Mouse (Mus musculus): ENCODE measurements around the gene Arhgap5.
"Not testable (repeated sequence)": the region's sequence is repeated elsewhere in the genome, so short reads cannot be mapped to it uniquely, and the experiment has no call there.

Gene Arhgap5

DNA sequence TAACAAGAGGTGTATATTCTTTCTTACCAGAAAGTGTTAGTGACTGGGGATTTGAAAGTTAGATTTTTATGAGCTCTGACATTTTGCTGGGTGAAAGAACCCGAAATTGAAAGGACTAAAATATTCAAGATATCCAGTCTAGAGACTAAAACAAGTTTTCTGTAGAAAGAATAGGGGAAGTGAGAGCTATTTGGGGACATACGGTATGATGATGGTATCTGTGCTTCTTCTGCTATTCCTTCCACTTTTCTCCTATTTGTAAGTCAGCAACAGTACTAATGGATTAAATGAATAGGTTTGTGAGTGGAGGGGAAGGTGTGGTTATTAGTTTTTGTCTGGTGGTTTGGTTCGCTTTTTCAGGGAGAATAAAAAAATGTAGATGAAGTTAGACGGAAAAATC, 37.5 kb downstream of the Arhgap5 start:
- DNase-seq (ENCODE audit: low spot score) = no peak

DNA sequence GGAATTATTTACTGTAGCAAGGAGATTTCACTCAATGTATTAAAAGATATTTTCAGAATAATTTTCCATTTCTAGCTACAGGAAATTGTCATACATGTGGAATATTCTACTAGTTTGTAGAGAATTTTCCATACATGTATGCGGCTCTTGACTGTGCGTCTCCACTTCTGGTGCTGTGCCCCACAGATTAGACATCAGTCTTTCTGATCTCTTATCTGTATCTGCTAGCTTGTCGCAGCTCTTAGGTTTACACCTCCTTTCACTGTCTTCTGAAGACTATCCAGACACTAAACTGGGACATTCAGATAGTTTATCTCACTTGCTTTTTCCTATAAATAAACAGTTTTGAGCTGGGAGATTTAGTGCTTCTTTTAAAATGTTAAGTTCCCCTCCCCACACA, 40.8 kb downstream of the Arhgap5 start:
- no peak for DNase-seq (ENCODE audit: low spot score)

DNA sequence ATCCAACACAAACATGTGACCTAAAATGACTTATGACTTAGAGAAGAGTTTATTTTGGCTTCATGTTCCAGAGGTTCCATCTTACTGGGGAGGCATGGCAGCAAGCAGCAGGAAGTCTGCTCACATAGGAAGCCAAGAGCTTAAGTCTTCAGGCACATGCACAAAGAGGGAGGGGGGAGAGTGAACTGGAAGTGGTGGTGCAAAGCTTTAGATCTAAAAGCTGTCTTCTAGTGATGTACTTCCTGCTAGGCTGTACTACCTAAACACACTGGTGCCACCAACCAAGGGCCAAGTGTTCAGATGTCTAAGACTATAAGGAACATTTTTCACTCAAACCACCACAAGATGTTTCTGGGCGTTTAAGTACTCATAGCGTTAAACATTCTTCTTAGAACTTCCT, 48.3 kb downstream of the Arhgap5 start:
- no peak for DNase-seq (ENCODE audit: low spot score)

DNA sequence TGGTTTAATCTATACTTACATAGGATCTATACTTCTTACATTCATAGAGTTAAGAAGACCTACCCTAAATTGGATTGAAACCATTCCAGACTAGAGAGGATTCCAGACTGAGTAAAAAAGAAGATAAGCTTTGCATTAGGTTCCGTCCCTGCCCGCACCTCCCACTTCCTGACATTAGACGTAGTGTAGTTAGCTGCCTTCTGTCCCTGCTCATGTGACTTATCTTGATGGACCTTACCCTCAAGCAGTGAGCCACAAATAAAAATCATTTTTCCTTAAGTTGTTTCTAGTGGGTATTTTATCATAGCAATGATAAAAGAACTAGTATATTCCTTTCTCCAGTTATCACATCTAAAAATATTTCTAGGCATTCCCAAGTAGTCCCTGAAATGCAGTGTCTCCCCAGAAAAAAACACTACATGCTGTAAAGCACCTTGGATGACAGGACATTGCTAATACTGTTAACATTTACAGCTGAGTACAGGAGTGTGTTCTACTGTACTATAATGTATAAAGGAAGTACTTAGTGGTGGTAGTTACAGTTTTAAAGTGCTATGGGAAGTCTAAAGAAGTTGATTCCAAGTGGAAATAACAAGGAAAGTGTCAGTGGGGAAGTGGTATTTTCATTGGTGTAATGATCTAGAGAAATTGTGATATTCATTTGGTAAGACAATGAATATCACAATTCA, 51.6 kb downstream of the Arhgap5 start:
- DNase-seq (ENCODE audit: low spot score) = no peak

DNA sequence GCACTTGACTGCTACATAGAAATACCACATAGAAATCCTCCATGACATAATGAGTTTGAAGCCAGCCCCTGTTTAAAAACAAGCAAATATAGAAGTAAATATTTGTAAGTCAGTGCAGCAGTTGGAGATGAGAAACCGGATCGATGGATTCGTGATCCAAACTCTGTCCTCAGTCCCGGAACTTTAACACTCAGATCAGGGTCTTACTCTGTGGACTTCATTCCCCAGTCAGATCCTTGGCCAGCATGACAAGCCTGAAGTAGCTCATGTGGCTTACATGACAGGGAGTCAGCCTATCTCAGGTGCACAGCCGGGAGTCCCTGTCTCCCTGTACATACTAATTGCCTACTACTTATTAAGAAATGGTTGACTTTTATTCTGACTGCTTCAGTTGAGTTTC, 61.9 kb downstream of the Arhgap5 start:
- no peak for DNase-seq (ENCODE audit: low spot score)

DNA sequence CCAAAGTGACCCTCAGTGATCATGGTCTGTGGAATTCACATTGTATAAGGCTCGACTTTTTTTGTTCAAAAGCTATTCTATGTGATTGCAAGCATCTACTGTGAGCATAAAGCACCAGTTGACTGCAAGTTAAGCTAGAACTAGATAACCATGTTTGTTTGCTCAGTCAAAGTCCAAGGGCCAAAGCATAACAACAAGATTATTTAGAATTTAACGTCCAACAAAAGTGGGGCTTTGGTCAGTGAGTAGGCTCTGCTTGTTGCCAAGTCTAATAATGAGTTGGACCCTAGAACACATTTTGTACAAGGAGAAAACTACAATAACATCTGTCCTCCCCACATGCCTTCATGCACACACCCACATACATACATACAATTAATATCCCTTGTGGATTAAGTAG, 69.6 kb downstream of the Arhgap5 start:
- no peak for DNase-seq (ENCODE audit: low spot score)

DNA sequence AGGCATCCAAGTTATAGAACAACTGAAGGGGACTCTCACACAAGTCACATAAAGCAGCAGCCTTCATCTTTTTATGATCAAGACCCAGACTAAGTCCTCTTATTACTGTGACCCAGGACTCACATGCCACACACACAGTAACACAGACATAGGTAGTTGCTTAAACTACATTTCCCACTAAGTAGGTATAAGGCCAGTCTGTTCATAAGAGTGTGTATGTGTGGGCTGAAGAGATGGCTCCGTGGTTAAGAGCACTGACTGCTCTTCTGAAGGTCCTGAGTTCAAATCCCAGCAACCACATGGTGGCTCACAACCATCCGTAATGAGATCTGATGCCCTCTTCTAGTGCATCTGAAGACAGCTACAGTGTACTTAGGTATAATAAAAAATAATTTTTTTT, 82.7 kb downstream of the Arhgap5 start:
- DNase-seq (ENCODE audit: low spot score) = not testable (repeated sequence)

DNA sequence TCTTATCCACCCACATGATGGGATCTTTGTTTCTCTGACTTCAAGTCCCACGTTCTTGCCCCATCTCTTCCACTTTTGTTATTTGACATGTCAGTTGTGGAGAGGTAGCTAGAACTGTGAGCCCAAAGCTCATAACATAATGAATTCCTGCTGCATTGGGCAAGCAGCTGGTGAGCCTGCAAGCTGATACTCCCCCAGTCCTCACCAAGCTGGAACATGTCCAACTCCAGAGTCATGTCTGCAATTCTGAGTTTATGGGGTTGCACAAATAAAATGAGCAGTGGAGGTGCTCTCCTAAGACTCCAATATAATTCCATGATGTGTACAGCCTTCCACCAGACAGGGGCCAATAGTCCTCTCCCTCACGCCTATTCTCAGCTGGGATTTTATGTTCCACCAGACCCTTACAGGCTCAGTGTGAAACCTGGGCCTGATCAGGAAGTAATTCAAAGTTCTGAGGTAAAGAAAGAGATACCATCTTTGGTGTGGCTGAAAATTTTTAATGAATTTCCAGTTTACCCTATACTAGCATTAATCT, 83.8 kb downstream of the Arhgap5 start:
- DNase-seq (ENCODE audit: low spot score) = no peak

DNA sequence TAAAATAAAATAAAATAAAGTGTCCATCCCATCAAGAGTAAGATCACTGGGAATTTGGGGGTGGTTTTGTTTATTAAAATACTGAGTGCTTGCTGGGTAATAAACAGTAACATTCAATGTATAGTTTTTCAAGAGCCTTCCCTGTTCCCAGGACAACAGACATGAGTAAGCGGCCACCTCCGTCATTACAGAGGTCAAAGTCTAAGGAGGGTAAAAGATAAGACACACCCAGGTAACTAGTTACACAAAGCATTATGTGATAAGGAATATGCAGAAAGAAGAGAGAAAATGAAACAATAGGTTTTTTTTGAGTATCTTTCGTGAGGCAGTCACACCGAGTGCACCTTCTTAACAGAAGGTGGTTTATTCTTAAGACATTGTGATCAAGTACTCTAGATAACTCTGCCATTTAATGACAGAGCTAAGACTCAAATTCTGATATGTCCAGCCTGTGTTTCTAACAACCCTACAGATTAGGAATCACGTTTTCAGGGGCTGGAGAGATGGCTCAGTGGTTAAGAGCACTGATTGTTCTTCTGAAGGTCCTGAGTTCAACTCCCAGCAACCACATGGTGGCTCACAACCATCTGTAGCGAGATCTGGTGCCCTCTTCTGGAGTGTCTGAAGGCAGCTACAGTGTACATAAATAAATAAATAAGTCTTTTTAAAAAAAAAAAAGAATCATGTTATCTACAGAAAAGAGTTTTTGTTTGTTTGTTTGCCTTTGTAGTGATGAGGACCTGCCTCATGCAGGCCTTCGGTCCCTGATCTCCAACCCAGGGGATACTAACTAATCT, 91.8 kb downstream of the Arhgap5 start:
- no peak for DNase-seq (ENCODE audit: low spot score)

DNA sequence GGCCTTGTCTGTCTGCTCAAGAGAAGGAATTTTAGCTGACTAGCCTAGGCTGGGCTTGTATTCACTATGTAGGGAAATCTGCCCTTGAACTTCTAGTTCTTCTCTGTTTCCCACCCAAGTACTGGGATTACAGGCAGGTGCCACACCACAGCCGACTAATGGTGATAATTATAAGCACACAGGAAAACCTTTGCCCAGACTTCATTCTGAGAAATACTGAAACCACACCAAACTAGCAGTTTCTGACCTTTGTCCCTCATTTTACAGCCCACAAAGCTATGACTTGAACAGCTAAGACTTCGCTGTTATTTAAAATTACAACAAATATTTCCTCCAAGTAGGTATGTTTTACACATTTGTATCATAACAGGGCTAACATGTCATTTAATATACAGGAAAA, 98.7 kb downstream of the Arhgap5 start:
- no peak for DNase-seq (ENCODE audit: low spot score)

DNA sequence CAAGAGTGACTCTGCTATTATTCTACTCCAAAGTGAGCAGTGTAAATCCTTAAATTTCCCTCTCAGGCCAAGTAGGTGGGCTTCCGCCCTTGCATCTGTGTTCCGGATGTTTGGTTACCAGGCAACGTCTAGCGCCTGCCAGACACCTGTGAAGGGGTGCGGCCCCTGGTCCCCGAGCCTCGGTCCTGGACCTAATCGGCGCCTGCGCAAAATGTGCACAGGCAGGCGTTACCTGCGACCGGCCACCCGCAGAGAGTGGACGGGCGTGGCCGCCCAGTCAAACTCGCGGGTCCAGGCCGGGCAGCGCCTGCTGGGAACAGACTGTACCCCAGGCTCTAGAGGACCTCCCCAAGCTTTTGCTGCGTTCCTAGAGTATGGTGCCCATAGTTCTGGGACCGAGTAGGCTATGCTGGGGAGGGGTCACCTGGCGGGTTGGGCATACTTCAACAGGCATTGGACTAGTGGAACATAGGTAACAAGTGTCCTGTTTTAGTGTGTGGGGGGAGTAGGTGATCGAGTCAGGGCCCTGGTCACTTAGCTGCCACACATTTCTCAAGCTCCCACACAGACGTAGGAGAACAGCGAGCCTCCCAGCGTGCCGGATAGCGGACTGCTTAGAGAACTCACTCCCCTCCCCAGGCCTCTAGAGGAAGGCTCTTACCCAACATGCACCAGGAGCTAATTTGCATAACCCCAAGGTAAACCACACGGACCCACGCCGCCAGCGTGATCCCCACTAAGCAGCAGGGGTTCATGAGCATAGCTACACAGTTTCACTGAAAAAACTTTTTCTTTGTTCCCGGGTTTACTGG, 99.3 kb downstream of the Arhgap5 start:
- DNase-seq (ENCODE audit: low spot score) = peak; percentile 76

DNA sequence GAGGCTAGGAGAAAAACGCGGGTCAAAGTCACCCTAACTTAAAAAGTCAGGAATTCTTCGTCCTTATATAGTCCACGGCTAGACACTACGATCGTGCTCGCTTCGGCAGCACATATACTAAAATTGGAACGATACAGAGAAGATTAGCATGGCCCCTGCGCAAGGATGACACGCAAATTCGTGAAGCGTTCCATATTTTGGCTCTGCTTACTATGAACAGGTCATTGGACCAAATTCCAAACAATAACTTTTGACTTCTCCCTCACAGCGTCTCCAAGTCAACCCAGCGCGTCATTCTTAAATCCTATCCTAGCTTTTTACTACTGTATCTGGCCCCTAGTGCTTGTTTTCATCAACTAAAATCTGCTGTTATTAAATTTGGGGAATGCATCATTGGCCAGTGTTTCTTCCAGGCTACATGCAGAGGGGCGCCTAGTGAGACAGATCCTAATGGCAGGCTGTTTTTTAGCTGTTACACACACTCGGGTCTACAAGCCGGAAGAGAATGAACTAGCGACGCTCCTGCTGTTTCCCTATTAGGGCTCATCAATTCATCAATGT, 100.0 kb downstream of the Arhgap5 start:
- DNase-seq (ENCODE audit: low spot score) = peak; percentile 37

DNA sequence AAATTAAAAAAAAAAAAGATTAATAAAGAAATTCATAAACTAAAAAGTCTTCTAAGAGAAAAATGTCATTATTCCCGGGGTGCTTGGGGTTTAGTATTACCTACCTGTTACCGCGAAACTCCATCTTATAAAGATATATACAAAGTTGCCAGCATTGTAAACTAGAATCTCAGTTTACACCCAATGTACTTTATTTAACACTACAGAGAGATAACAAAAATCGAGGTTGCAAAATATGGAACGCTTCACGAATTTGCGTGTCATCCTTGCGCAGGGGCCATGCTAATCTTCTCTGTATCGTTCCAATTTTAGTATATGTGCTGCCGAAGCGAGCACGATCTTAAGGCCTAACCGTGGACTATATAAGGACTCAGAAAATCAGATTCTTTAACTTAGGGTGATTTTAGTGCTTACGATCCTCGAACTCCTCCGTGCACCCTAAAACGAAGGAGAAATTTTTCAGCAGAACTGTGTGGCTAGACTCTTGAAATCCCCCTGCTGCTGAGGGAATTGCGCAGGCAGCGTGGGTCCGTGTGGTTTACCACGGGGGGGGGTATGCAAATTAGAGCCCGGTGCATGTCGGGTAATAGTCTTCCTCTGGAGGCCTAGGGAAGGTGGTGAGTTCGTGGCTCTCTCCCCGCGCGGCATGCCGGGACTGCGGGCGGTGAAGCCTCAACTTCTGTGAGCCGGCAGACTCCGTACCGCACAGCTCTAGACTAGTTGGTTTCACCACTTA, 100.7 kb downstream of the Arhgap5 start:
- DNase-seq (ENCODE audit: low spot score) = peak; percentile 94

DNA sequence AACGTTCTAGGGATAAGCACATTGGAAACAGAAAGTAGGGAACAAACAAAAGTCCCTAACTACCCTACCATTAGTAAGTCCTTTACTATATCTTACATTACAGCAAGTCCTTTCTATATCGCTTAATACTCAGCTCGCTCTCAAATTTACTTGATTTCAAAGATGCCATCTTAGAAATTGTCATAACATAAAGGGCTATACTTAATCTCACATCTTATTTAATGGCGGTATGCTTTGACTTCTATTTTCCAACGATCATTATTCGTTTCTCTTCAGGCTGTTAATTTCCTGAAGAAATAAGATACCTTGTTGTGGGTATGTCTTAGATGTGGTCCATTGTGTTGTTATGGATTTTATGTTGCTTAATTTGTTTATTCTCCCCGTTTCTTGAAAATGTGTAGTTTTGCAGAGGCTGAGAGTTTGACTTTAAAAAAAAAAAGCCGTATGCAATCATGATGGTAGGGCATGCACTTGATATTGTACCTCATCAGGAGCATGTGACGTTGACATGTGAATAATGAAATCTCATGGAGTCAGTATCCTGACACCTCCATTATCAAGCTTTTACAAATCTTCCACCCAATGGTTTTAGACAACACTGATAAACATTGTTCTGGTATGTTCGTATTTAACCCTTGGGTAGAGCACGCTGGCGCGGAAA, 101.3 kb downstream of the Arhgap5 start:
- no peak for DNase-seq (ENCODE audit: low spot score)

DNA sequence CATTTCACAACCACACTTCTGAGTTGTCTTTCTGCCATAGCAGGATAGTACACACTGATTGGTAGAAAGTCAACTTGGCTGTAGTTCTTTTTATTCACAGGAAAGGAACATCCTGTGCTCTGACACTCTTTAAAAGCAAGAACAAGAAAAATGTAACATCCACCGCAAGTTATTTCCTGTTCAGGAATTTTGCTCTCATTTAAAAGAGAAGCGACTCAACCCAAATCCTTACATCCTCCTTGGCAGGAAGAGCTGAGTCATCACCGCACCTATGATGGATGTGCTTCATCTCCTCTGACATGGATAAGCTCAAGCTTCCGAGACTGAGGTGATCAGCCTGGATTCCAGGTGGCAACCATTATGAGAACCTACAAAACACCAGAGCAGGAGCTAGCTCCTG, 103.6 kb downstream of the Arhgap5 start:
- no peak for DNase-seq (ENCODE audit: low spot score)

DNA sequence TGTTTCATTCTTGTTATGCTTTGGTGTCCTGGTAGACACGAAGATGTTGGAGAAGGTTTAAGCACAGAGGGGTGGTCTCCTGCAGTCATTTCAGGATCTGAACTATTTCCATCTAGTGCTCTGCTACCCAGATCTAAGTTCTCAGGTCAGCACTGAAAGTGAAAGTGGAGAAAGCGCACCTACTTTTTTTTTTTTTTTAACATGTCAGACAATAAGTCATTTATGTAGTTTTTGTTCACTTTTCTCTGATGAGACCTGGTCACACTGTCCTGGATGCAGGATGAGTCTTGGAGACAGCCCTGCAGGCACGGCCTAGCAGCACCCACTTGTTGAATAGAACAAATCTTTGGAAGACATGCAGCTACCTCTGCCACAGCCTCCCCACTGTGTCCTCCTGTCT, 111.9 kb downstream of the Arhgap5 start:
- DNase-seq (ENCODE audit: low spot score) = no peak

DNA sequence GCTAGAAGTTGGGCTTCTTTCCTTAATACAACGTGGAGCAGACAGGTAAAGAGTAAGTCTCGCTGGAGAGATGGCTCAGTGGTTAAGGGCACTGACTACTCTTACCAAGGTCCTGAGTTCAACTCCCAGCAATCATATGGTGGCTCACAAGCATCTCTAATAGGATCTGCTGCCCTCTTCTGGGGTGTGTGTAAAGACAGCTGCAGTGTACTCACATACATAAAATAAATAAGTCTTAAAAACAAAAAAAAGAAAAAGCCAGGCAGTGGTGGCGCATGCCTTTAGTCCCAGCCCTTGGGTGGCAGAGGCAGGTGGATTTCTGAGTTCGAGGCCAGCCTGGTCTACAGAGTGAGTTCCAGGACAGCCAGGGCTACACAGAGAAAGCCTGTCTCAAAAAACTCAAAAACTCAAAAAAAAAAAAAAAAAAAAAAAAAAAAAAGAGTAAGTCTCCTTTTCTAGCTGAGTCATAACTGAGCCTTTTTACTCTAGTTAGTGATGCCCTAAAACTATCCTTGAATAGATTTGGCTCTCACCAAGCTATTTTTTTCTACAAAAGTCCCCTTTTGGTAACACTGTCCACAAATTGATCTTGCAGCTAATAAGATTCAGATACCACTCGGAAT, 114.8 kb downstream of the Arhgap5 start:
- DNase-seq (ENCODE audit: low spot score) = no peak

DNA sequence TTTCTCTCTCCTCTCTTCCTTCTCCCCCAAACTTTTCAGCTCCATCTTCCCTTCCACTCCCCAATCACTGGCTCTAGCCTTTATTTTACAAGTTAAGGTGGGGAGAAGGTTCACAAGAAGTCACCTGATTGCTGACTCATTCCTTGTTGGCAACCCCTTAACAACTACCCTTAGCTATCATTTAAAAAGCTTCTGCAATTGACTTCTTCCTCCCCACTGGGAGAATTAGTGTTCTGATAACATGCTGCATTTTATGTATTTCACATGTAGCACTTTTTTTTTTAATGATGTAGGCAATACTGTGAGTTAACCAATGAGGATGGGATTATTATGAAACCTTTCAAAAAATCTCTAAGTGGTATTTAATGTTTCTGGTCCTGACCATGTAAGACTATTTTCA, 115.9 kb downstream of the Arhgap5 start:
- no peak for DNase-seq (ENCODE audit: low spot score)
